Mouse (Mus musculus): ENCODE measurements around the gene Acacb. TPM values are rescaled to one million over a fixed set of nuclear protein-coding genes. Genes with fewer than 3 reads are reported as not detected.

Gene Acacb
- total RNA-seq, 2 experiments from 2014 or later: 59.6 to 62.8 TPM

DNA sequence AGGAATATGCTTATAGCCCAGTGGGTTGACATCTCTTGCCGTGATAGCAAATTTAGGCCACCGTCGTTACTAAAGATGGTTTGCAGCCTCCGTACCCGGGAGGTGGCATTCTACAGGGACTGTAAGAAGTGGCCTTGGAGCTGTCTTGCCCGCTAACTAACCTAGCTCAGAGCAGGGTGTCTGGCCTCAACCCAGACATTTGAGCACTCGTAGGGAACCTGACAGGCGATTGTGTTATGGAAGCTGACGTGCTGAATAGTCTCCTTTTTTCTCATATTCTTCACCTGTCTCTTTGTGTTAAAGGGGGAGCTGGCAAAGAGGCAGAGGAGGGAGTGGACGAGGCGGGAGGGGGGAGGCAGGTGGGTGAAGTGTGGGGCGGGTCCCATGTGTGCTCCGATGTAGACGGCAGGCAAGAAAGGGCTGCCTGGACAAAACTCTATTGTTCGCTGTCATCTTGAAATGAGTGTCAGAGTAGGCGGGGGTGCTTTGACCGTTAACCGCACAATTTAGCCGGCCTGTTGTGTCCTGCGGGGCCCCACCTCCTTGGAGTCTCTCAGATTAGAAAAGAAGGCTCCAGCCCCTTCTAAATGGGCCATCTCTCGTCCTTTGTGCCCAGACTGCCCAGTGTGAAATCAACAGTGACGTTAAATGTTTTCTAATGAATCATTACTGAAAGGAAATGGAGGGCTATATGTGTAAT, 153.0 kb downstream of the Acacb start:
- DNase-seq (ENCODE audit: low spot score in 2 of 2): no peak

DNA sequence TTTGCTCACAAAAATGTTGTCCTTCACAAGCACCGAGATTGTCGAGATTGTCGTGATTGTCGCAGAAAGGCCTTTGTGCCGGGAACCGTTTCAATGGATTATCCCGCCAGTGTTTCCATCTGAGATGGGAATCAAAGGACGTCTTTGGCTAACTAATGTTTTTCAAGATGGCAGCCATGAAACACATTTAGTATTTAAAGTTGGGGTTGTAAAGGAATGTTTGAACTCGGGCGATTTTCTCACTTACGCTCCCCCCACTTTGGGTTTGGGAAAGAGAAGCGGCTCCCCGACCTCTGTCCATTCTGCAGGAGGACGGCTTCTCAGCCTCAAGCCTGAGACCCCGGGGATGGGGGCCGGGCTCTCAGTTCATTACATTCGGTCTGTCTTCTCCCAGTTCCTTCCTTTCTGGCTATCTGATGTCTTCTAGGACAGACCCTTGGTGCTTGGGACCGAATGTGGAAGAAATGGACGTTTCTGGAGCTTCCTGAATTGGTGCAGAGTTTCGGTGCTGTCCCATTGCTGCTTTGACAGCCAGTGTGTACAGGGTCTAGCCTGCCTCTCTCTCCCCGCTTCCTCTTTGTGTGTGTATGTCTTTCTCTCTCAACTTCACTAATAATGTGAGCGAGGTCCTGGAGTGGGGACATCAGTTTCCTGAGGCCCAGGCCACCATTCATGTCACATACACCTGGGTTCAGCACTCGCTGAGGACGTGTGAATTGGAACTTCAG, 153.7 kb downstream of the Acacb start:
- DNase-seq (ENCODE audit: low spot score in 2 of 2): no peak

Other genes with a start within 250 kb of the Acacb start
- 10 to 100 TPM; 70.4 to 84.2 TPM for gene Coro1c, start 237.8 kb upstream of the Acacb start, total RNA-seq (2021)
- gene Ssh1, start 152.6 kb upstream of the Acacb start, total RNA-seq (2021): 10 to 100 TPM; 20.2 to 21.1 TPM
- not detected for gene Dao, start 142.8 kb upstream of the Acacb start, total RNA-seq (2021)
- 10 to 100 TPM; 12.9 to 13.6 TPM for gene Usp30, start 81.1 kb upstream of the Acacb start, total RNA-seq (2021)
- not detected for gene Svop, start 55.0 kb upstream of the Acacb start, total RNA-seq (2021)
- gene Alkbh2, start 18.3 kb upstream of the Acacb start, total RNA-seq (2021): 1 to 10 TPM; 3.3 to 3.4 TPM
- 10 to 100 TPM; 10.5 to 14.0 TPM for gene Ung, start 16.1 kb upstream of the Acacb start, total RNA-seq (2021)
- gene Foxn4, start 127.3 kb downstream of the Acacb start, total RNA-seq (2021): under 1 TPM in 1 of 2 experiments, not detected in 1; 0.15 TPM
- gene Myo1h, start 142.6 kb downstream of the Acacb start, total RNA-seq (2021): under 1 TPM; 0.34 to 0.57 TPM
- gene Kctd10, start 234.0 kb downstream of the Acacb start, total RNA-seq (2021): 10 to 100 TPM; 38.0 to 40.7 TPM
- gene Ube3b, start 234.1 kb downstream of the Acacb start, total RNA-seq (2021): 10 to 100 TPM; 54.2 to 59.3 TPM